8 mouse cellular contexts compared by ENCODE assay signal in genomic region chr11:69947337-69948065, GRCm38 (mm10). TPM values are rescaled to one million over a fixed set of nuclear protein-coding genes. Genes with fewer than 3 reads are reported as not detected.
DNase-seq lines count a peak whose midpoint lies in the region; ATAC-seq lines count a peak whose summit lies in the region.

No protein-coding gene starts in this region.

- H3K4me3 ChIP-seq in forebrain, embryonic 13.5 days, result peak overlapping the region; percentile 51
- peak overlapping the region; percentile 53 for H3K4me3 ChIP-seq in limb, embryonic 11.5 days (ENCODE audit: low read depth, low read length)
- H3K4me3 ChIP-seq in neural tube, embryonic 11.5 days (ENCODE audit: low read depth, low read length), result peak overlapping the region; percentile 30

- 0 out of 2 replicates have a peak overlapping the region, but pooled peaks have one; percentile 3 for H3K27ac ChIP-seq in forebrain, embryonic 13.5 days
- peak overlapping the region; percentile 95 for H3K27ac ChIP-seq in limb, embryonic 11.5 days (replicated peaks; ENCODE audit: low read depth, low read length)
- H3K27ac ChIP-seq in neural tube, embryonic 11.5 days (ENCODE audit: low read depth, low read length), result peak overlapping the region; percentile 1; the same call in 1 of the 2 replicates

- peak overlapping the region; percentile 68 for H3K9ac ChIP-seq in forebrain, embryonic 13.5 days
- H3K9ac ChIP-seq in limb, embryonic 11.5 days (ENCODE audit: low read length), result peak overlapping the region; percentile 85
- H3K9ac ChIP-seq in neural tube, embryonic 11.5 days (ENCODE audit: low read length), result peak overlapping the region; percentile 69; the same call in 1 of the 2 replicates

- H3K4me1 ChIP-seq in forebrain, embryonic 13.5 days, result peaks cover 20% of the 10 kb centered on the region
- H3K4me1 ChIP-seq in limb, embryonic 11.5 days (ENCODE audit: control insufficient read depth, insufficient read depth, low read length), result peaks cover 7% of the 10 kb centered on the region; the same call in 1 of the 2 replicates
- peaks cover 5% of the 10 kb centered on the region; the same call in 1 of the 2 replicates for H3K4me1 ChIP-seq in neural tube, embryonic 11.5 days (ENCODE audit: control insufficient read depth, insufficient read depth, low read length)

- H3K36me3 ChIP-seq in forebrain, embryonic 13.5 days (ENCODE audit: poor library complexity, severe bottlenecking), result peaks cover 24% of the 10 kb centered on the region
- peaks cover 7% of the 10 kb centered on the region; the same call in 1 of the 2 replicates for H3K36me3 ChIP-seq in limb, embryonic 11.5 days (ENCODE audit: control insufficient read depth, insufficient read depth, low read length)
- no peaks in the 10 kb centered on the region for H3K36me3 ChIP-seq in neural tube, embryonic 11.5 days (ENCODE audit: control insufficient read depth, insufficient read depth, low read length)

- peak; percentile 46 for ATAC-seq in forebrain, embryonic 13.5 days
- ATAC-seq in limb, embryonic 11.5 days (ENCODE audit: insufficient number of reproducible peaks, low FRiP score, low TSS enrichment, low read depth), result peak; percentile 57
- ATAC-seq in neural tube, embryonic 11.5 days (ENCODE audit: insufficient read depth, low FRiP score, low TSS enrichment), result peak; percentile 32
- ATAC-seq in cerebellum, adult (ENCODE audit: insufficient number of reproducible peaks, low FRiP score, low TSS enrichment), result no peak

- 2% methylated on average over 29 of the region's 29 CpGs for WGBS in forebrain, embryonic 13.5 days
- WGBS in limb, embryonic 11.5 days, result 1% methylated on average over 29 of the region's 29 CpGs
- 2% methylated on average over 29 of the region's 29 CpGs for WGBS in neural tube, embryonic 11.5 days

- H3K27me3 ChIP-seq in forebrain, embryonic 13.5 days, result 0 out of 2 replicates have a peak, but pooled peaks cover 2% of the 10 kb centered on the region
- H3K27me3 ChIP-seq in limb, embryonic 11.5 days (ENCODE audit: control insufficient read depth, insufficient read depth, low read length), result no peaks in the 10 kb centered on the region
- no peaks in the 10 kb centered on the region for H3K27me3 ChIP-seq in neural tube, embryonic 11.5 days (ENCODE audit: control insufficient read depth, insufficient read depth, low read length)

- DNase-seq in urinary bladder, postnatal 14 days (ENCODE audit: low spot score), result peak; percentile 48
- DNase-seq in urinary bladder, postnatal 25 days (ENCODE audit: low spot score), result no peak
- peak; percentile 59 to 75 for DNase-seq in heart, postnatal 36 days
- peak; percentile 78 for DNase-seq in limb, embryonic 11.5 days (ENCODE audit: low spot score)
- DNase-seq in neural tube, embryonic 11.5 days (ENCODE audit: low spot score), result peak; percentile 70
- DNase-seq in thymus, postnatal 10 days (ENCODE audit: low spot score in 2 of 2), result no peak

- H3K9me3 ChIP-seq in forebrain, embryonic 13.5 days (replicated peaks), result no peaks in the 10 kb centered on the region
- no peaks in the 10 kb centered on the region for H3K9me3 ChIP-seq in limb, embryonic 11.5 days (ENCODE audit: control insufficient read depth, low read length)
- no peaks in the 10 kb centered on the region for H3K9me3 ChIP-seq in neural tube, embryonic 11.5 days (ENCODE audit: control insufficient read depth, low read length)

- H3K4me2 ChIP-seq in forebrain, embryonic 13.5 days, result peak overlapping the region; percentile 66
- peak overlapping the region; percentile 82 for H3K4me2 ChIP-seq in limb, embryonic 11.5 days (ENCODE audit: low read depth, severe bottlenecking)
- peak overlapping the region; percentile 41 for H3K4me2 ChIP-seq in neural tube, embryonic 11.5 days (ENCODE audit: low read depth)

- intact Hi-C loops in heart, postnatal 36 days (cut with DNase I), result loop anchor here (2.0 kb wide), 1 partner anchor 71 kb away; no protein-coding TSS in a partner anchor

RNA-seq across cellular contexts. Expression of gene Slc2a4, which starts 0.5 kb away (rescaled TPM):
- polyA plus RNA-seq in forebrain, embryonic 13.5 days (2015; fragmentation: Nextera tagmentation; extraction: Ambion mirVana), result 9.3 and 12.6 TPM in 2 replicates
- 100 to 1,000 TPM; 385 to 406 TPM for total RNA-seq in heart, postnatal 36 days (2021)
- polyA plus RNA-seq in limb, embryonic 11.5 days (2014; fragmentation: Nextera tagmentation; extraction: Ambion mirVana), result 21.0 and 22.7 TPM in 2 replicates
- 11.4 and 11.8 TPM in 2 replicates for polyA plus RNA-seq in neural tube, embryonic 11.5 days (2014; fragmentation: Nextera tagmentation; extraction: Ambion mirVana)

RNA-seq across cellular contexts. Expression of gene Ybx2, which starts 11.9 kb away (rescaled TPM):
- 4.5 and 6.0 TPM in 2 replicates for polyA plus RNA-seq in forebrain, embryonic 13.5 days (2015; fragmentation: Nextera tagmentation; extraction: Ambion mirVana)
- 10 to 100 TPM; 18.4 to 20.3 TPM for total RNA-seq in heart, postnatal 36 days (2021)
- polyA plus RNA-seq in limb, embryonic 11.5 days (2014; fragmentation: Nextera tagmentation; extraction: Ambion mirVana), result 11.2 and 11.3 TPM in 2 replicates
- 3.4 and 4.2 TPM in 2 replicates for polyA plus RNA-seq in neural tube, embryonic 11.5 days (2014; fragmentation: Nextera tagmentation; extraction: Ambion mirVana)

RNA-seq across cellular contexts. Expression of gene Cldn7, which starts 17.1 kb away (rescaled TPM):
- 0.59 and 1.4 TPM in 2 replicates for polyA plus RNA-seq in forebrain, embryonic 13.5 days (2015; fragmentation: Nextera tagmentation; extraction: Ambion mirVana)
- total RNA-seq in heart, postnatal 36 days (2021), result not detected
- 12.7 and 13.2 TPM in 2 replicates for polyA plus RNA-seq in limb, embryonic 11.5 days (2014; fragmentation: Nextera tagmentation; extraction: Ambion mirVana)
- polyA plus RNA-seq in neural tube, embryonic 11.5 days (2014; fragmentation: Nextera tagmentation; extraction: Ambion mirVana), result 5.3 and 5.9 TPM in 2 replicates

RNA-seq across cellular contexts. Expression of gene Eif5a, which starts 25.7 kb away (rescaled TPM):
- polyA plus RNA-seq in forebrain, embryonic 13.5 days (2015; fragmentation: Nextera tagmentation; extraction: Ambion mirVana), result 1,467 and 1,510 TPM in 2 replicates
- 100 to 1,000 TPM; 420 to 449 TPM for total RNA-seq in heart, postnatal 36 days (2021)
- 2,284 and 2,370 TPM in 2 replicates for polyA plus RNA-seq in limb, embryonic 11.5 days (2014; fragmentation: Nextera tagmentation; extraction: Ambion mirVana)
- polyA plus RNA-seq in neural tube, embryonic 11.5 days (2014; fragmentation: Nextera tagmentation; extraction: Ambion mirVana), result 1,905 and 1,926 TPM in 2 replicates

RNA-seq across cellular contexts. Expression of gene Ctdnep1, which starts 33.5 kb away (rescaled TPM):
- 21.1 and 24.3 TPM in 2 replicates for polyA plus RNA-seq in forebrain, embryonic 13.5 days (2015; fragmentation: Nextera tagmentation; extraction: Ambion mirVana)
- 100 to 1,000 TPM; 160 to 169 TPM for total RNA-seq in heart, postnatal 36 days (2021)
- polyA plus RNA-seq in limb, embryonic 11.5 days (2014; fragmentation: Nextera tagmentation; extraction: Ambion mirVana), result 22.8 and 27.6 TPM in 2 replicates
- 21.5 and 23.3 TPM in 2 replicates for polyA plus RNA-seq in neural tube, embryonic 11.5 days (2014; fragmentation: Nextera tagmentation; extraction: Ambion mirVana)

Comparison
In these comparisons a context has a peak if more than half of its experiments do, and no peak if none do; other contexts are left out.
1. DNase-seq: peak in urinary bladder, postnatal 14 days (single experiment), heart, postnatal 36 days (2 of 2), limb, embryonic 11.5 days (single experiment) and neural tube, embryonic 11.5 days (single experiment); none in urinary bladder, postnatal 25 days (single experiment) and thymus, postnatal 10 days (0 of 2).
2. H3K27ac ChIP-seq: peak in every context shown above with its lines; median percentile 95 in limb, embryonic 11.5 days; 3 in forebrain, embryonic 13.5 days; 1 in neural tube, embryonic 11.5 days.
3. Peak in every context shown above with its lines, with median percentiles within 50 percentile points of each other: H3K4me2 ChIP-seq, H3K4me3 ChIP-seq and H3K9ac ChIP-seq.